Mouse (Mus musculus): ENCODE results near the gene Dlg2. TPM values are rescaled to one million over a fixed set of nuclear protein-coding genes. Genes with fewer than 3 reads are reported as not detected.

Dlg2 gene
- total RNA-seq, 2 experiments from 2014 or later = 266 to 283 TPM

DNA sequence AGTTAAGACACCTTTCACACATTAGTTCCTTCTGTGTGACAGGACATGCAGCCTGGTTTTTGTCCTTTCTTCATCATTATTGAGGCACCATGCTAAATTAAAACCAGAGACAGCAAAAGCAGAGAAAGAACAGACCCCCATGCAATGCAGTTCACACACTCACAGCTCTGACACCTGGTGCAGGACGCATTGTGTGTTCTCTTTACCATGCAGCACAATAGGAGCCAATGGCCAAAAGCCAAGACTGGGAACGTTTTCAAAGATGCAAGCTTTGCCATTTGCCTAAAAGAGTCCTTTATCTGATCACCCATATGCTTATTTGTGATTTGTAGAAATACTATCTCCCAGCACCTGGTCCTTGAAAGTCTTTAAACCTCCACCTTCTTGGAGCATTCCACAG lies 1824.6 kb downstream of the Dlg2 start:
- DNase-seq = no peak

DNA sequence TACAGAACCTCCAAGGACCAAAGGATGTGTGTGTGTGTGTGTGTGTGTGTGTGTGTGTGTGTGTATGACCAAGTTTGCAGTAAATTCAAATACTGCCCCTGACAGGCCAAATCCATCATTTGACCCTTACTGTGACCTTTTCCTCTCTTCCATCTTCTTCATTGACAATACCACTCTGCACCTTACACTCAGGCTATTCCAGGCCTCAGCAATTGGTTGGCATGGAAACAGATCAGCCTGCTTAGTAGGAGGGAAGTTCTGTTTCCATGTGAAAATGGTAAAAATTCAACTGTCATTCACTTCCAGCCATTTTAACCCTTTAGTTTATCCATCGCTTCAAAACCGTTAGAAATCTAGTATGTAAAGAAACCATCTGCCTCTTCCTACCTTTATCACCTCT lies 1831.2 kb downstream of the Dlg2 start:
- no peak for DNase-seq

DNA sequence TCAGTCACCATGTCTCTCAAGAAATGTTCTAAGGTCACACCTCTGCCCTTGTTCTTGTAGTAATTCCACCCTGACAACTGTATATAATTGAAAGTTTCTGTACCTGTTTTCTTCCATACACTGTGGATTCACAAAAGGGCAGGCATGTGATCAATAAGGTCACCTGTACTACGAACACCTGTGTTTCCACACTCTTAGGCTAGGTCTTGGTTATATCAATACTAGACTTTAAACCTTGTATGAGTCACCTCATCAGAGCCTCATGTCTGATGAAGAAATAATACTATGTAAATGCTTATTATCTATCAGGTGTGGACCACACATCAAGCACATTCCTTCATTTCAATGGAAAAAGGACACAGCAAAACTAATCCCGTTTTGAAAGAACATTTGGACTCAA lies 1831.7 kb downstream of the Dlg2 start:
- DNase-seq = no peak

DNA sequence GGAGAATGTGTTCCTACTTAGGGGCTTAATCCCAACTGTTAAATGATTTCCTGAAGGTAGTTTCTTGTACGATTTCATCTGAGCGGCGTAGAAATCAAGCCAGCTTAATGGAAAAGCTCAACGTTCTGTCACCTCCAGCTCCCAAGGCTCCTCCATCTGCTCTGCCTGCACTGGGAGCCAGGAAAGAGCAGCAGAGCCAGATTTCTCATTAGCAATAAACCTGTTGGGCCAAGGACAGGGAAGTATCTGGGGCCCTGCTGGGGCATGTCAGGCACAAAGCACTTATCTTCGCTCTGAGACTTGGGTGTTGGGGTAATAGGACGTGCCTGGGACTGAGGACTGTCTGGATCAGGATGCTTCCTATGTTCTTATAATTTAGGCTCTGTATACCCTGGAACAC lies 1839.9 kb downstream of the Dlg2 start:
- peak; percentile 39 to 55 for DNase-seq

DNA sequence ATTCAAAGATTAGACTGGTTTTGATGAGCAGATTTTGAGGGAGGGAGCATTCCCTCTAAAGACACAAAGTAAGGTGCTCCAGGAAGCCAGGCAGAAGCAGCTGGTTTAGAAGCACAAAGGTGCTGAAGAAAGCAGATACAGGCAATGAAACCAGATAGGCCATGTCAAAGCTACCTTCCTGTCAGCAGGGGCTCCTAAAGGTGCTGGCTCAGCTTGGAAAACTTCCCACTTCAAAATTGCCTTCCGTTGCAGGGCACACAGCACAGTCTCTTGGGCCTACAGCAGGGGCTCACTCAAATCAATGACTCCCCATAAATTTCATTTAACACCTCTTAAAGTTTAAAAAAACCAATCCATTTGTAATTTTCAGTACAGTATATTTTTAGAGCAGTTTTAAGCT lies 1843.0 kb downstream of the Dlg2 start:
- DNase-seq = no peak

DNA sequence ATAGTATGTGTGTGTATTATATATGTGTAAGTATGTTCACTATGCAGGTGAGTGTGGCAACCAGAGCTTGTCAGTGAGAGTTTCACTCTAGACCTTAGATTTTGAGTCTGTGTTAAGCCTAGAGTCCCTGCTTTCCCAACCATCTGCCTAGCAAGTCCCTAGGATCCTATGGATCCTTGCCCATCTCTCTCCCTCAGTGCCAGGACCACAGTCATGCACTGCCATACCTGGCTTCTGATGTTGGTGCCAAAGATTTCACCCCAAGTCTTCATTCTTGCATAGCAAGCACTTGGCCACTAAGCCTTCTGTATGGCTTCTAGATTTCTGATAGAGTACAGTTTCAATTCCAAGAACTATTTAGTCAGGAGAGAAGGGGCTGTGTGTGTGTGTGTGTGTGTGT lies 1843.7 kb downstream of the Dlg2 start:
- no peak for DNase-seq

DNA sequence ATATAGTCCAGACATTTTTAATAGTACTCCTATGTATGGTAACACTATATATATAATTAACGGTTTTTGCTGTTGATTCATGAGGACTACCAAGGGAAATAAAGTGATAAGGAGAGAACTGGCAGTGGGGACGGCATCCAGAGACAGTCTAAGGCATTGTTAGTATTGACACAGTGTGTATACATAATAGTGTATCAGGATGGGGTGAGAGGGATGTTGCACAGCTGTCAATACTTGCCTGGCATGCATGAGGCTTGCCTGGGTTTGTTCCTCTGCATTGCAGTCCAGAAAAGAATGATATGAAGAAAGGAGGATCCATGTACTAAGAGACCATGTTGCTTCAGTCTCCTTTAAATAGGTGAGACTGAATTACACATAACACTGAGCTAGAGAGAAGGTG lies 1845.3 kb downstream of the Dlg2 start:
- DNase-seq = no peak

DNA sequence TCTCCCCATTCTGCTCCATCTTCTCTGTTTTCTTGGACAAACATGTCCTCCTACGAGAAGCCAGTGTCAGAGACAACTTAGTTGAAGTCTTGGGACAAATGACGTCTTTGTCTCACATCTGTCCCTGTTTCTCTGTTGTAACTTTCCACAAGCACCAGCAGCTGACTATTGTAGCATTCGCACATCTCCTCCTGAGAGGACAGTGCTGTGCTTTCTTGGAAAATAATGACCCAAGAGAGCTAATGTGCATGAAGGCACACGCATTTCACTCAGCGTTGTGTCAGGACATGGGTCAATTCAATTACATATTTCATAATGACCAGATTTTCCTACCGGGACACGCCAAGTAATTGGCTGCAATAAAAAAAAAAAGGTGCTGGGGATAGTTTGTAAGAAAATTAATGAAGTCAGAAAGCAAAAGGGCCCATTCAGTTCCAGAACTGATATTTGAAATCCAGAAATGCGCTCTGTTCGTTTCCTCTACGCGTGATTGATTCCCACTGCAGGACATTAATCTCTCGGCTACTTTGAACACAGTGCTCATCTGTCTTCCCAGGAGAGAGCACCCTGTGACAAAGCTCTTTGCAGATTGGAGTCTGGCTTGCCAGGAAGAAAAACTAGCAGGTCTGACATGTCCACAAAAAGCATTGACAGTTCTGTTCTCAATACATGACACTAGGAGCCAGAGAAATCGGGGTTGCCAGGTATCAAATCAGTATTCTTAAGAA lies 1846.0 kb downstream of the Dlg2 start:
- DNase-seq = no peak

DNA sequence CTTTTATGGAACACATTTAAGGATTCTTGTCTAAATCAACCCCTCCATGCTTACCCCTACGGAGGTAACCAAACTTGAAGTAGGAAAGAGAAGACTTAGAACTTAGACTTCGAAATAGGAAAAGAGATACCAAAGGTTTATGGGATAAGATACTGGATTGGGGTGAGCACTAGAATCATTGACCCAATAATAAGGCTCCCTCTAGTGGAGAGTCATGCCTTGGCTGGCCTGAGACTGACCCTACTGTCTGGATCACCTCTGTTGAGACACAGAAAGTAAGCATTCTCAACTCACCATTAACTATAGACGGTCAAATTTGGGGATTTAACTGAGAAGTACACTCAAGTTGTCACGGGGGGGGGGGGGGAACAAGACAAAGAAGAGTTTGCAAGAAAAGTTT lies 1847.2 kb downstream of the Dlg2 start:
- DNase-seq = no peak

DNA sequence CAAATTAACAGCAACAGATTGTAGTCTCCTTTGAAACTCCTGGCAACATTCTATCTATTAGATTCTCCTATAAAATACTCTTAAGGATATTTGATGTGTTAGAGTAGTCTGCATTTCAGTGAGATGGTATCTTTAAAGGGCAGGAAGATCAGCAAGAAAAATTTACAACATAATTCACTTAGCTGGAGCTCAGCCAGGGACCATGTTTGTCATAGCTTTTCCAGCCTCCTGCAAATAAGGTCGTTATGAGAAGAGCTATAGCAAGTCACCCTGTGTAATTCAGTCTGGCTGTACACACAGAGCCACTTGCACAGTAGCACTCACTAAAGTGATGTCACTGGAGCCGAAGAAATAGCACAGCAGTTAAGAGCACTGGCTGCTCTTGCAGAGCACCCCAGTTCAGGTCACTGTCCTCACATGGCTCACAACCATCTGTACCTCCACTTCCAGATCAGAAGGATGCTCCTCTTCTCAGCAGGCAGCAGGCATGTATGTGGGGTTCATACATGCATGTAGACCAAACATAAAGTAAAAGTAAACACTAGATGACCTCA lies 1850.9 kb downstream of the Dlg2 start:
- DNase-seq = no peak

DNA sequence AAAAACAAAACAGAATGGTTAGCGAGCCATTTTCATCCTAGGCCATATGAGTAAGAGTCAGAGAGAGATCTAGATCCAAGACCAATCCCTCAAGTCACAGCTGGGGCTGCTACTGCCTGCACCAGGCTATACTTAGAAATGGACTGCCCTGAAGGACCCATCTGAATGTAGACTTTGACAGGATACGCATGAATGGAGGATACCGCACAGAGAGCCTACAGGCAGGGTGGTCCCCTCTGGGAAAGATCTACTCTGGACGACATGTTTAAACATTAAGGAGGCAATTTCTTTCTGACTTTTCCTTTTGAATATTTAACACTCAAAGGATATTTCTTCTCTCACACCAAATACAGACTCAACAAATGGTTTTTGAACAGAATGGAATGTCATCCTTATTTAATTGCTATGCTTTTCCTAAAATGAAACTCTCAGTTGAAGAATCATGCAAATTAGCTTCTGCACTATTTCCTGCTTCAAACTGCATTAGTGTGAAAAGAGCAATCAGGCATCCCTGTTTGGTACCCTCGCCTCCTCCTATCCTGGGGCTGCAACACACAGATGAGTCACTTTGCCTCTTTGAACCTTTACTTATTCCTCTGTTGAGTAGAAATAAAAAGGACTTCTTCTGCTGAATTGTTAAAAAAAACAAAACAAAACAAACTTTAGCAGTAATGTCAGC lies 1856.9 kb downstream of the Dlg2 start:
- no peak for DNase-seq

DNA sequence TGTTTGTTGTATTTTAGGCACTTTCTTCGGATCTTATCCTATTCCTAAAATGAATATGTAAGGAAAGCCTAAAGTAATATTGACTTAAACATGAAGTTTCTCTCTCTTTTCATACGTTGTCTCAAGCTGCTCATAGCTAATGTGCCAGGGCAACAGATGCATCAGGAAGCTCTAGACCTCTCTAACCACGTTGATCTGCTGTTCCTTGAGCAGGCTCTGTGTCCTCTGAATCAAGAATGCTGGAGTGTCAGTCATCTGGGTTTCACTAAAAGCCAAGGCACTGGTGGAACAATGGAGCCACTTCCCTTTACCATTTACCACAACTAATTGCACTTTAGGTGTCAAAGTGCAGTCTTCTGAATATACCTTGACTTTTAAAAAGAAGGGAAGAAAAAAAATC lies 1880.1 kb downstream of the Dlg2 start:
- no peak for DNase-seq

DNA sequence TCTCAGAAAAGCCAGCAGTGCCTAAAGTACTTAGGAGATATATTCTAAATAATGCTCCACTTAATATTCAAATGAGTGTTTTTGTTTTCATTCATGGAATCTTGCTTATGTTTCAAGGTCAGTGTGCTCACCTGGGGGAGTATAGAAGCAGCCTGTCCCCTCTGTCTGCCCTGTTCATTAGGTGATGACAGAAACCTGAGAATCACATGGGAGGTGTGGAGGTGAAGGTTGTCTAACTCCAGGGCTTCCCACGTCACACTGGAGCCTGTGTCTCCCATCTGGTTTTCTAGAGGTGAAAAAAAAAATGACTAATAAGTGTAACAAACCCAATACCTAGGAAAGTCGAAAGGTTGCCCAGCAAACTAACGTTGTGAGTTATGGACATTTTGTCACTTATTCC lies 1886.9 kb downstream of the Dlg2 start:
- DNase-seq = no peak

DNA sequence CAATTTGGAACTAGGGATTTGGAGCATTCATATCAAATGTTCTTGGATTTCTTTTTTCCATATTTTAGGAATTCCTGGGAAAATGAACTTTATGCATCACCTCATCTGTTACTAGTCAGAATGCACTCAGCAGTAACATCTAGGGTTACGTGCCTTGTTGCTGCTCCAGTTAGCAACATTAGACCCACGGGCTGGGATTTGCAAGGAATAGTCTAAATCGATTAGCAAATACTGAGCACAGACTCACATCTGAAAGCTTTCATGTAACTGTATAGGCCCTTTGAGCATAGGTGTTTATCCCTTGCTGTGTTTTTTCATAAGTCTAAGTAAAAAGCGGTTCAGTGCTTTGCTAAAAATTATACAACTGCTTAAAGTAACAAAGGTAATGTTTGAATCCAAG lies 1887.3 kb downstream of the Dlg2 start:
- no peak for DNase-seq

DNA sequence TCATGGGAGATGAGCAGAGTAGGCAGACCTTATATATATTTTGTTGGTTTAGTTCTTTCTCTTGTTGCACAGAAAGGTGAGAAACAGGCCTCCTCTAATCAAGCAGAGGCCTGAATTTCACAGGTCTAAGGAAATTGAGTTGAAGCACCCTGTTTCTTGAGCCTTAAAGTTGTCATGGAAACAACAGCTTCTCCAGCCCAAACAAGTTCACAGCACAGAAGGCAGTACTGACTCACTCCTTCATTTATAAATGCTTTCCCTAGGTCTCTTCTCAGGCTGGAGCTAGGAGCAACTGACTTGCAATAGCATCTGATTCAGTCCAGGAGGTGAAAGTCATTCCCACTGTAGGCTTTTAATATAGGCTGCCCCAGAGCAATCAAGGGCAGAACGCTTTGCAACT lies 1890.6 kb downstream of the Dlg2 start:
- peak in 1 of 2 experiments; percentile 24 for DNase-seq

DNA sequence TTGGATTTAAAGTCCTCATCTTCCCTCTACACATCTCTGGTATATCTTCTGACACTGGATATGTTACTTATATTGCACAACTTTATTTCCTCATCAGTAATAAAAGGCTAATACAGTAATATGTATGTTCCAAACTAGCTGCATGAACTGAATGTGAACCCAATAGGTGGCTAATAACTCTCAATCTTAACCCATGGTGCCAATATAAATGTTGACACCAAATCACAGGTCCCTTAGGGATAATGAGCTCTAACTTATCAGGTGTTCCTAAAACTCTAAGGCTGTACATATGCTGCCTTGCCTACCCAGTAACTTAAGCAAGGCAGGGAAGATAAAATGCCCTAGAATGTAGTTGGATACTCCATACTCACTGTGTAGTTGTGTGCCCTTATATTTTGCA lies 1894.0 kb downstream of the Dlg2 start:
- no peak for DNase-seq

DNA sequence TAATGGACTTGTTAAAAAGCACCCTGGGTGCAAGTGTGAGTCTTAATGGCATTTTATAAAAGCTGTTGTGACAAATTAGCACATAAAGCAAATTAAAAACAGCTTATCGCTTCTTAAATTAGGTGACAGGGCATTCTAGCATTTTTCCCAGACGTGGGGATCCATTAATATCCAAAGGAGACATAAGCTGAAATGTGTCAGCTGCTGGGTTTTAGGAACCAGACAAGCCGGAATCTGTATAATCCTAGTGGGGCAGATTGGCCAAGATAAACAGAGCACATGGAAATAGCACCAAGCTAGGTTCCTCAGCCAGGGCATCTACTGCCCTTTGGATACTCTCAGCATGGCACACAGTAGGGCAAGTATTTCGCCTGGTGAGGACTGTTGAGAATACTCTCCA lies 1895.2 kb downstream of the Dlg2 start:
- no peak for DNase-seq

DNA sequence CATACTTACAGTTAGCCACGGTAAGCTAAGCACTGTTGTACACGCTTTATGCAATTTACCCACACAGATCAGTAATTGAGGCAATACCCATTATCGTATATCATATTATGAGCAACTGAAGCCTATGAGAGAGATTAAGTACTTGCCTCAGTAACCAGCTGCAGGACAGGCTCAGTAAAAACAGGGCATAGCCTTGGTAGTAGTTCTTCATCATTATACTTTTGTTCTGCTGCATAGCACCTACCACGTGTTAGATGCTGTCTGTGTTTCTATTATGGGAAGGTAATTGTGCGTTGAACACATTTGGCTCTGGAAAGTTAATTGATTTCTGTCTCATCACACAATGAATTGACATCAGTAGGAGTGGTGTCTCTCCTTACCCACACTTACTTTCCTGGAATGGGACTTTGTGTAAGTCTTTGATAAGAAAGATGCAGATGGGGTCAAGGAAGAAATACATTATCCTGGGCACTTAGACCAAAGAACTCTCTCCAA lies 1897.4 kb downstream of the Dlg2 start:
- DNase-seq = no peak

DNA sequence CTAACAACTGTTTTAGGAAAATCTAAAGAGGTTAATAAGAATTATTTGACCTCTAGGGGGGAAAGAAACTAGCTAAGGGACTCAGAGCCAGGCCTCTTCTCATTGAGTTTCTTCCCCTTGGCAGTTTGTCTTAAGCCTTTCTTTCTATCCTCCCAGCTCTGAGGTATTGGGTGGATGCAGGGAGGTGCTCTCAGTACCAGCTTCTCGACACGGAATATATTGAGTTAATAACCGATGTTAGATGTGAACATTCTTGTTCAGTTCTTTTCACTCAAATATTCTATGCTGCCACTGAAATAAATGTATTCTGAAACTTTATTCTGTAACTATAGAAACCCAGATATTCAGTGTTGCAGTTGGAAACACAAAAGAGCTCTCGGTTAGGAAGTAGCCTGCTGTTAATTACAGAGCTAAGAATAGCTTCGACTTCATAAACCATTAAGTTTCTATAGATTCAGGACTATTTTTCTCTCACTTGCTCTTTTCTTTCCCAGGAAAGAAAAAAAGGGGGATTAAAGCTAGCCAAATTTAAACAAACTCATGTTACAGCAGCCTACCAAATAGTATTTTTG lies 1907.5 kb downstream of the Dlg2 start:
- DNase-seq = no peak

DNA sequence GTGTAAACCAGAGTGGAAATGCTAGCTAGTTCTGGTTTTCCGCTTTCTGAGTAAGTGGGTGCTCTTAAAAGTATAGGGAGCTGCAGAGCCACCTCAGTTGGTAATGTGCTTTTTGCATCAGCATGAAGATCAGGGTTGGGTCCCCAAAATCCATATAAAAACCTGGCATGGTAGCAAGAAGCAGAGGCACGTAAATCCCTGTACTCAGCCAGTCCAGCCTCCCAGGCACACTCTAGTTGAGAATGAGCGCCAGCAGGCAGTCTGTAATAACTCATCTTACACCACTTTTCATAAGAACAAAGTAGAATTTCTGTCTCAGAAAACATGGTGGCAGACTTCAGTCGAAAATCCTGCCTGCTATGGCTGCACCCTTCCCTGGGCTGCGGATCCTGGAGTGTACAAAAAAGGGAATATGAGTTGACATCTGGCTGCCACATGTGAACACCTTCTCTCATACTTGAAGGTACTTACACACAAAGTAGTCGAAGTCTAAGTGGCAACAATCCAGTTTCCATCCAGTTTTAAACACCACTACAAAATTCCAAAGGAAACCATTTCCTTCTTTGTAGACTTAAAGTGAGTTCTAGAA lies 1915.7 kb downstream of the Dlg2 start:
- DNase-seq = no peak

DNA sequence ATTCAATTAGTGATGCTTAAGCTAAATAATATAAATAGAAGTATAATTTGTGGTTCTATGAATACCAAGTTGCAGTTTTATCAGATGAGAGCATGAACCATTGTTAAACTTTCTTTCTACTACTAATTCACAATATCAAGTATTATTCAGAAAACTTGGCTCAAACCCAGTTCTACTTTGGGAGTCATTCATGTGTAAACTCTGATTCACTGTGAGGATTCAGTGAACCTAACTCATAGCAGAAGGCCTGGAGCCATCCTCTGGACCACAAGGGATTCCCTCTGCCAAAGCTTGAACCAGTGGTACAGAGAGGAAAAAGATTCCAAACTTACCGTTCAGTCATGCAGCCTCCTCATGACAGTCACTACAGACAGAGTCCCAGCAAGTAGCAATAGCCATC lies 1920.3 kb downstream of the Dlg2 start:
- no peak for DNase-seq

DNA sequence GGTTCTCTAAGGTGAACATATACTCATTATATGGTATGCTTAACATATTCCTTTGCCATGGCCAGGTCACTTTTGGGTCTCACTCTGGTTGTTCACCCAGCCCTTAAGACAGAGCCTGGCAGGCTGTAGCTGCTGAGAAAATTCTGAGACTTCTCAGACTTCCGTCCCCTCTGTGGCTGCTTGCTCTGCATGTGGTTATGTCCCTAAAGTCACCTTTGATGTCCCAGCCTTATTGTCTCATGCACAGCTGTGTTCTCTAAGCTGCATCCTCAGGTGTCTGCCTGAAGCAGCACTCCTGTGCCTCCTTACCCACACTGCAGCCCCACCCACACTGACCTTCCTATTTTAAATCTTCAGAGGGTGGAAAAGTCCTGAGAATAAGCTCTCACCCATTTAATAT lies 1922.4 kb downstream of the Dlg2 start:
- no peak for DNase-seq

DNA sequence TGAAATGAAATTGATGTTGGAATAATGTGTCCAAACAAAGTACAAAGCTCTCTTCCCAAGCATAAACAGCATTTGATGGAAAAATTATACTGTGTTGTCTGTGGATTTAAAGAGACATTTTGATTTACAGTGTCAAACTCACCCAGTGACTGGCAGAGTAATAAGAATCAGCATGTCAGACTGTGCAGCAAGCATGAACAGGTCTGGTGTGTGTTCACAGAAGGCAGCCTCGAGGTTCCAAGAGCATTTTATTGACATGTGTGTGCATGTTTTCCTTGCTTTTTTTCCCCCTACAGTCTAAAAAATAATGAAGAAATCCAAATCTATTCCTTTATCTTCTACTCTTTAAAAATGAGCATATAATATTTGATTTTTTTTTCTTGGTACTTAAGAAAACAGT lies 1924.1 kb downstream of the Dlg2 start:
- no peak for DNase-seq
